Mouse (Mus musculus) bone marrow, adult 2 months (tissue): ENCODE results near the gene Gna11. TPM values are rescaled to one million over a fixed set of nuclear protein-coding genes. Genes with fewer than 3 reads are reported as not detected.

Experiments used
- H3K27ac ChIP-seq: fragments of 200-500 bp; 2 replicates; pipeline ENCODE4 v1.5.1; 2012; ENCODE audit warnings: low read depth, mild to moderate bottlenecking, control low read depth, inconsistent platforms, low read length; ENCODE audit not compliant: control insufficient read depth, poor library complexity, insufficient read depth
- H3K4me1 ChIP-seq: fragments of 200-500 bp; 2 replicates; pipeline ENCODE4 v1.6.1; 2011; ENCODE audit warnings: low read length; ENCODE audit not compliant: control insufficient read depth, insufficient read depth
- H3K4me3 ChIP-seq: fragments of 200-500 bp; replicated peaks from 2 replicates; pipeline ENCODE3; 2011; ENCODE audit warnings: mild to moderate bottlenecking, low read depth, low read length, control low read depth; ENCODE audit not compliant: control insufficient read depth
- CTCF ChIP-seq: fragments of 200-500 bp; IDR thresholded peaks from 2 replicates; pipeline ENCODE4 v1.5.1; 2011; ENCODE audit warnings: low read length, control low read depth; ENCODE audit not compliant: control insufficient read depth, insufficient read depth
- POLR2A ChIP-seq: fragments of 200-500 bp; IDR thresholded peaks from 2 replicates; pipeline ENCODE4 v1.6.1; 2011; ENCODE audit warnings: low read depth, mild to moderate bottlenecking, control low read depth, low read length, borderline replicate concordance; ENCODE audit not compliant: control insufficient read depth
- WGBS: fragments of 180-500 bp; shearing (Covaris S2); methylation state at CpG from one replicate; pipeline ENCODE4 v1.1.7; 2018; 5-methylcytosine and 5-hydroxymethylcytosine counted together
- polyA plus RNA-seq: library from polyadenylated mRNA; stranded (reverse); fragments of >200 nt; gene quantifications from 2 replicates; pipeline ENCODE4 v1.2.4, GENCODE M21; 2011; ENCODE audit warnings: low replicate concordance; ENCODE audit not compliant: missing spikeins, insufficient read depth, insufficient read length

The Gna11 gene
- polyA plus RNA-seq, 1 experiment: 23.8 TPM

DNA sequence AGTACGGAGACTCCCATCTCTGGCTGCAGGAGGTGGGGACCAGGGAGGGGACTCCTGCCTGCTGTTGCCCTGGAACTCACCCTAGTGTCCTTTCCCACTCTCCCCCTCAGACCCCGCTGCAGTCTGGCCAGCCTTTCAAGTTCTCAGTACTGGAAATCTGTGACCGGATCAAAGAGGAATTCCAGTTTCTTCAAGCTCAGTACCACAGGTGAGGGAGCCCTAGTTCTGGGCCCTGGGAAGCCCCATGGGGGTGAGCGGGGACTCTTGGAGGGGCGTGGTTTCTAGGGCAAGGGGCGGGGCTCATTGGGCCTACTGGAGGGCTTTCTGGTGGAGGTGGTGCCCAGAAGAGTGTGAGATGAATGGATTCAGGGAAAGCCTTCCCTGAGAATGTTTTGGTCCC, 30.7 kb upstream of the Gna11 start:
- Histone ChIP-seq H3K4me1 (no peaks in the 10 kb centered on the region; the same call in 1 of the 2 replicates), H3K27ac (no peak overlapping the region), H3K4me3 (no peak overlapping the region)
- WGBS: 14% methylated on average over 6 of the region's 6 CpGs
- no peak for TF ChIP-seq CTCF
- TF ChIP-seq POLR2A: no peak

DNA sequence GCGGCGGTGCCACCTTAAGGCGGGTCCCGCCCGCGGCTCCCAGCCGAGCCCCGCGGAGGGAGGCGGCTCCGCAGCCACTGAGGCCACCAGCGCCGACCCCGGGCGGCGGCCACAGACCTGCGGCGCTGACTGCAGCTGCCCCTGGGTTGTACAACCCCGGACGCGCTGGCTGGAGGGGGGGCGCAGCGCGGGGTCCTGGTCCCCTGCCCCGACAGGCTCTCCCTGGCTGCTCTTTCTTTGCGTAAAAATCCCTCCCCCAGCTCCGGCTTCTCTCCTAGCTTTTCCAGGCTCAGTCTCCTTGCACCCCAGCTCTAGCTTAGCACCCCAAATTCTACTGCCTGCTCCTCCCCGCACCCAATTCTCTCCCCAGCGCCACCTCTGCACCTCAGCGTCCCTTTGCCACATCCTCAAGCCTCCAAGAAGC, 30.2 kb upstream of the Gna11 start:
- H3K4me3 ChIP-seq: peak overlapping the region; percentile 17
- 1% methylated on average over 29 of the region's 30 CpGs for whole genome bisulfite sequencing
- no peak overlapping the region for H3K27ac ChIP-seq
- TF ChIP-seq POLR2A (no peak), CTCF (no peak)
- no peaks in the 10 kb centered on the region for H3K4me1 ChIP-seq

DNA sequence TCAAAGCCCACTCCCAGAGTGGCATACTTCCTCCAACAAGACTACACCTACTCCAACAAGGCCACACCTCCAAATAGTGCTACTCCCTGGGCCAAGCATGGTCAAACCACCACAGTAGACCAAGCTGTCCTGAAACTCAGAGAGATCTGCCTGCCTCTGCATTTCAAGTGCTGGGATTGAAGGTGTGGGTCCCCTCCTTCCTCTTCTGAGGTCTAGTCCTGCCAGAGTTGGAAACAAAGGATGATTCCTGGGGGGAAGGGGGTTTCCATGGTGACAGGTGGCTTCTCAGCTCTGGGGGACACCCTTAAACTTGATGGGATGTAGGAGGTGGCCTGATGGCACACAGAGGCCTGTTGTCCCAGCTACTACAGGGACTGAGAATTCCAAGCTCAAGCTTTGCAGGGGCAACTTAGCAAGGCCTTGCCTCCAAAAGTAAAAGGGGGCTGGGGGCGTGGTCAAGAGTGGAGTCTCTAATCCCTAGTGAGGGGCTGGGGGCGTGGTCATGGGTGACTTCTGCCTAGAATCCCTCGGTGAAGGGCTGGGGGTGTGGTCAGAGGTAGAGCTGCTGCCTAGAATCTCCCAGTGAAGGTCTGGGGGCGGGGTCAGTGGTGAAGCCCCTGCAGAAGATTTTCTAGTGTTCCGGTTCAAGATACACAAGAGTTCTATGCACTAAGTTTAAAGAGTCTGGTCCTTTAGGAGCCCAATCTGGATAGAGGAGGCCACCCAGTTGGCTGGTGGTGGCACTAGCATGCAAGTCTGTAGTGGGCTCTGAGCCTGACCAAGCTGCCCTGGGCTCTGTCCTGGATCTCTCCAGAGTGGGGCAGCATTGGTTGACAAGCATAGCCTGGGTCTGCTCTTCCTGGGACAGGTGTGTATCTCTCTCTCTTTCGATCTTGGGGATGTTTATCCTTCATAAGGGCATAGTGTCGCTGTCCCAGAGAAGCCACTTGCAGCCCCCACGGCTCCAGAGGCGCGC, 29.4 kb upstream of the Gna11 start, which contains the start of gene Tle2:
Tle2 (plus strand) TSS at position 481 of the 976 bp plus-strand sequence.
- H3K4me1 ChIP-seq: no peaks in the 10 kb centered on the region
- no peak for TF ChIP-seq CTCF
- TF ChIP-seq POLR2A: no peak
- H3K27ac ChIP-seq: no peak within 1 kb of the TSS
- 35% methylated on average over 10 of the region's 10 CpGs for WGBS
- peak within 1 kb of the TSS; percentile 17 for H3K4me3 ChIP-seq

DNA sequence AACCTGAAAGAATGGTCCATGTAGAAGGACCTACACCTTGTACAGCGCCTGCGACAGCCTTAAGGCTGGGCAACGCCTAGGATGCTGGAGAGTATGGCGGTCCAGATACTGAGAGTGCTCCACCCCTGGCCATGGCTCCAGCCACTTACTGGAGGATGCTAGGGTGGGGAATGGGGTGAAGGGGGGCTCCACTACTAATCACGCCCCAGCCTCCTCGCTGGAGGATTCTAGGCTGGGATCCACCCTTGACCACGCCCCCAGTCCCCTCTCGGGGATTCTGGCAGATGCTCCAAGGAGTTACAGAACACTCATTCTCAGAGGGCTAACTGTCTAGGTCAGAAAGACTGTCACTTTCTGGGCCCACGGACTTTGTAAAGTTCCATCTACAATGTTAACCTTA, 28.0 kb upstream of the Gna11 start:
- Histone ChIP-seq H3K27ac (no peak overlapping the region), H3K4me3 (no peak overlapping the region), H3K4me1 (no peaks in the 10 kb centered on the region)
- 68% methylated on average over 9 of the region's 9 CpGs for WGBS
- TF ChIP-seq POLR2A (no peak), CTCF (no peak)

DNA sequence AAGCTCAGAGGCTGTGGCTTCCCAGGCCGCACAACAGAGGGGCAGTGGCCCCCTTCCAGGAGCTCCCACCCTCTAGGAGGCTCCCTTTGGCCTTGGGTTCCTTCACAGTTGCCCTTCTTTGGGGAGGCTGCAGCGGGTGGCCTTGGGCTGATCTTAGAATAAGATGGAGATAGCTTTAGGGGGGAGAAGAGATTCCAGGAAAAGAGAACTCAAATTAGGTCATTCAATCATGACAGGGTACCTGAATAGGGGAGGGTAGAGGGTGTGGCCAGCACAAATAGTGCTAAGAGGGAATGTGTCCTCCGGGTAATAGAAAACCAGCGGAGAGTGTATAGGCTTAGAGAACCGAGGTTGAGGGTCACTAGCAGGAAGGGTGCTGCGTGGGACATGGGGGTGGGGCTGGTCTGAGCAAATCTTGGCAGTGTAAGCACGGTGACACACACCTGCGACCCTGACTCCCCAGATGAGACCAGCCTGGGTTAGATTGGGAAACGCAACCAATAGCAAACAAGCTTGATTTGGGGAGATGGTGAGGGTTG, 27.2 kb upstream of the Gna11 start:
- H3K27ac ChIP-seq: no peak overlapping the region
- TF ChIP-seq CTCF: no peak
- no peak for TF ChIP-seq POLR2A
- H3K4me3 ChIP-seq: no peak overlapping the region
- 43% methylated on average over 9 of the region's 9 CpGs for WGBS
- H3K4me1 ChIP-seq: no peaks in the 10 kb centered on the region

DNA sequence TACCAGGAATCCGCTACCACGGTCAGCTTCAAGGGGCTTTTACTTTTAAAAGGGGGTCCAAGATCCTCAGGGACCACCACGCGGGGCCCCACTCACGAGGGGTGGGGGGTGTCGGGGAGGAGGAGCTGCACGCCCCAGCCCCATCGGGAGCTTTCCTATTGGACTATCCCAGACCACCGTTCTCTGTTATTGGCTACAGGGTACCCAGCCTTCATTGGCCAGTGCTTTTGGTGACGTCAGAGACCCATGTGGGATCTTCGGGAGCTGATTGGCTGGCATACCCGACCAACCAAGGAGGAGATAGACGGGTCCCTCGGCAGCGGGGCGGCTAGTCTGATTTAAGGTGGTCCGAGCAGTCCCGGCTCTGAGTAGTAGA, 26.5 kb upstream of the Gna11 start:
- Histone ChIP-seq H3K27ac (peak overlapping the region; percentile 31), H3K4me3 (peak overlapping the region; percentile 68), H3K4me1 (no peaks in the 10 kb centered on the region)
- WGBS: under 1% methylated on average over 18 of the region's 18 CpGs
- TF ChIP-seq CTCF (no peak), POLR2A (no peak)

- Histone ChIP-seq H3K4me1 (no peaks in the 10 kb centered on the region), H3K4me3 (peak overlapping the region; percentile 68), H3K27ac (peak overlapping the region; percentile 31)
- TF ChIP-seq POLR2A: no peak
- 1% methylated on average over 34 of the region's 34 CpGs for WGBS
Observed at GRCm38 (mm10) chr10:81570831-81571500, 26.0 kb upstream of the Gna11 start.

DNA sequence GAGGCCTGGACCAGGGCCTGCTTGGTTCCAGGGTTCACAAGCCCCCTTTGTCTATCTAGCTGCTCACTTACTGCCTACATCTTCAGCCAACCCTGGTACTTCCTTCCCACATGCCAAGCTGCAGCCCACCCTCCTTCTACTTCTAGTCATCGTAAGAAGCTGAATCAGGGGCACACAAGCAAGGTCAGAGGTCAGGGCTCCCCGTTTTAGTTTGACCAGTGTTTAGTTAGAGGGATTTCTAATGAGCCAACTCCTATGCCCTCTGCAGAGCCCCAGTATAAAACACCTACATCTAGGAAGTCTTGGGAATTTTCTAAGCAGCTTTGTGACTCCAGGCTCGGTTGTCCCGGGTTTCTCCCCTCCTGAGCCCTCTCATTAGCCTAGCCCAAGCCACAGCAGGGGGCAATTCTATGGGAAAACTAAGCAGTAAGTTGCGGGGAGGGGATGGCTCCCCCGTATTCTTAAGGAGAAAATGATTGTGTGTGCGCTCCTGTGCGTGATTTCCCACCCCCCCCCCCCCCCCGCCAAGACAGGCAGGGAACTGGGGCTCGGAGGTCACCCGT, 25.3 kb upstream of the Gna11 start:
- Histone ChIP-seq H3K27ac (no peak overlapping the region), H3K4me1 (no peaks in the 10 kb centered on the region)
- WGBS: 11% methylated on average over 11 of the region's 11 CpGs

More for the DNA sequence above, 25.3 kb upstream of the Gna11 start:
- TF ChIP-seq CTCF (no peak), POLR2A (no peak)
- H3K4me3 ChIP-seq: no peak overlapping the region
